Mouse (Mus musculus) forebrain, embryonic 12.5 days (tissue): ENCODE data around the gene Srf. TPM values are rescaled to one million over a fixed set of nuclear protein-coding genes. Genes with fewer than 3 reads are reported as not detected.

ENCODE experiments used
- ATAC-seq: fragments of 200-750 bp; cut with Nextera tagmentation; 2 replicates; pipeline ENCODE4 v1.8.0; 2017; ENCODE audit warnings: moderate TSS enrichment; ENCODE audit not compliant: low FRiP score
- H3K27ac ChIP-seq: fragments of 300-500 bp; sonication (generic); 2 replicates; pipeline ENCODE4 v1.5.1; 2016; ENCODE audit warnings: mild to moderate bottlenecking
- H3K27me3 ChIP-seq: fragments of 300-500 bp; sonication (generic); 2 replicates; pipeline ENCODE4 v1.6.1; 2016; ENCODE audit warnings: mild to moderate bottlenecking
- H3K36me3 ChIP-seq: fragments of 300-500 bp; sonication (generic); replicated peaks from 2 replicates; pipeline ENCODE4 v1.6.1; 2016; ENCODE audit warnings: mild to moderate bottlenecking
- H3K4me1 ChIP-seq: fragments of 300-500 bp; sonication (generic); 2 replicates; pipeline ENCODE4 v1.6.1; 2016
- H3K4me2 ChIP-seq: fragments of 300-500 bp; sonication (generic); 2 replicates; pipeline ENCODE4 v1.6.1; 2016; ENCODE audit warnings: mild to moderate bottlenecking, moderate library complexity
- H3K4me3 ChIP-seq: fragments of 300-500 bp; sonication (generic); replicated peaks from 2 replicates; pipeline ENCODE4 v1.5.1; 2016; ENCODE audit warnings: mild to moderate bottlenecking
- H3K9ac ChIP-seq: fragments of 300-500 bp; sonication (generic); 2 replicates; pipeline ENCODE4 v1.6.1; 2016; ENCODE audit warnings: mild to moderate bottlenecking
- H3K9me3 ChIP-seq: fragments of 300-500 bp; sonication (generic); 2 replicates; pipeline ENCODE4 v1.6.1; 2016
- WGBS: fragments of 180-500 bp; shearing (Covaris S2); methylation state at CpG from one replicate; pipeline ENCODE4 v1.1.7; 2016; 5-methylcytosine and 5-hydroxymethylcytosine counted together
- microRNA-seq: library from miRNA; unstranded; fragments of <30 nt; microRNA quantifications from one replicate; pipeline ENCODE4, GENCODE M21; 2017
- polyA plus RNA-seq: library from polyadenylated mRNA; unstranded; fragments of >200 nt; fragmentation: Nextera tagmentation; extraction: Ambion mirVana; gene quantifications from 2 replicates; pipeline ENCODE4 v1.2.1, GENCODE M21; 2016

The Srf gene
- polyA plus RNA-seq, 1 experiment from 2014 or later: 5.0 TPM

- Histone ChIP-seq H3K9ac (no peak overlapping the region), H3K27ac (no peak overlapping the region), H3K4me2 (no peak overlapping the region), H3K9me3 (no peaks in the 10 kb centered on the region), H3K27me3 (no peaks in the 10 kb centered on the region), H3K4me3 (no peak overlapping the region), H3K36me3 (peaks cover 20% of the 10 kb centered on the region), H3K4me1 (no peaks in the 10 kb centered on the region)
- WGBS: 86% methylated on average over 14 of the region's 14 CpGs
- ATAC-seq: no peak
Observed at GRCm38 (mm10) chr17:46503847-46504638, 51.9 kb downstream of the Srf start.

- Histone ChIP-seq H3K4me2 (no peak overlapping the region), H3K9ac (no peak overlapping the region), H3K27ac (no peak overlapping the region), H3K36me3 (peaks cover 27% of the 10 kb centered on the region), H3K4me3 (no peak overlapping the region), H3K4me1 (peaks cover 4% of the 10 kb centered on the region; the same call in 1 of the 2 replicates), H3K9me3 (no peaks in the 10 kb centered on the region), H3K27me3 (no peaks in the 10 kb centered on the region)
- 75% methylated on average over 2 of the region's 2 CpGs for WGBS
- ATAC-seq: no peak
Observed at GRCm38 (mm10) chr17:46502775-46503174, 53.2 kb downstream of the Srf start.

Small RNA genes within 50 kb of the gene (microRNA-seq; reads per million reads assigned to microRNA genes)
- not detected for gene Mir6976

Other genes starting within 250 kb of the Srf start
- gene Abcc10, start 227.8 kb downstream of the Srf start, polyA plus RNA-seq: 7.6 and 8.7 TPM in 2 replicates
- 15.7 and 17.2 TPM in 2 replicates for gene Zfp318, start 172.4 kb downstream of the Srf start, polyA plus RNA-seq
- 0.79 and 0.91 TPM in 2 replicates for gene Crip3, start 127.2 kb downstream of the Srf start, polyA plus RNA-seq
- gene Slc22a7, start 117.7 kb downstream of the Srf start, polyA plus RNA-seq: 0.14 TPM in 1 of 2 replicates, not detected in the other
- gene Ttbk1, start 68.5 kb downstream of the Srf start, polyA plus RNA-seq: 4.0 and 5.0 TPM in 2 replicates
- 68.3 and 71.7 TPM in 2 replicates for gene Dnph1, start 59.5 kb downstream of the Srf start, polyA plus RNA-seq
- gene Cul9, start 9.8 kb downstream of the Srf start, polyA plus RNA-seq: 9.8 and 11.3 TPM in 2 replicates
- gene Ptk7, start 73.3 kb upstream of the Srf start, polyA plus RNA-seq: 55.3 and 56.4 TPM in 2 replicates
- gene Klc4, start 89.8 kb upstream of the Srf start, polyA plus RNA-seq: 39.0 and 42.5 TPM in 2 replicates
- gene Mrpl2, start 90.1 kb upstream of the Srf start, polyA plus RNA-seq: 76.6 and 102 TPM in 2 replicates
- gene Cul7, start 94.2 kb upstream of the Srf start, polyA plus RNA-seq: 46.5 and 47.8 TPM in 2 replicates
- 54.4 and 57.6 TPM in 2 replicates for gene Rrp36, start 118.2 kb upstream of the Srf start, polyA plus RNA-seq
- gene Mea1, start 122.6 kb upstream of the Srf start, polyA plus RNA-seq: 156 and 158 TPM in 2 replicates
- 131 and 137 TPM in 2 replicates for gene Klhdc3, start 124.7 kb upstream of the Srf start, polyA plus RNA-seq
- gene Ppp2r5d, start 148.9 kb upstream of the Srf start, polyA plus RNA-seq: 111 and 124 TPM in 2 replicates
- 28.7 and 29.3 TPM in 2 replicates for gene Pex6, start 155.3 kb upstream of the Srf start, polyA plus RNA-seq
- 0.54 and 0.91 TPM in 2 replicates for gene Gnmt, start 173.0 kb upstream of the Srf start, polyA plus RNA-seq
- gene Cnpy3, start 196.0 kb upstream of the Srf start, polyA plus RNA-seq: 56.6 and 57.3 TPM in 2 replicates
- 0.24 and 0.36 TPM in 2 replicates for gene Ptcra, start 207.5 kb upstream of the Srf start, polyA plus RNA-seq
- gene 2310039H08Rik, start 216.5 kb upstream of the Srf start, polyA plus RNA-seq: 57.2 and 61.2 TPM in 2 replicates
- gene Rpl7l1, start 226.5 kb upstream of the Srf start, polyA plus RNA-seq: 154 and 178 TPM in 2 replicates